Mouse (Mus musculus): ENCODE results near the gene Olfr175-ps1. TPM values are rescaled to one million over a fixed set of nuclear protein-coding genes. Genes with fewer than 3 reads are reported as not detected.

Gene Olfr175-ps1
- not detected in 2 replicates for polyA plus RNA-seq (2014; fragmentation: Nextera tagmentation; extraction: Ambion mirVana)

DNA sequence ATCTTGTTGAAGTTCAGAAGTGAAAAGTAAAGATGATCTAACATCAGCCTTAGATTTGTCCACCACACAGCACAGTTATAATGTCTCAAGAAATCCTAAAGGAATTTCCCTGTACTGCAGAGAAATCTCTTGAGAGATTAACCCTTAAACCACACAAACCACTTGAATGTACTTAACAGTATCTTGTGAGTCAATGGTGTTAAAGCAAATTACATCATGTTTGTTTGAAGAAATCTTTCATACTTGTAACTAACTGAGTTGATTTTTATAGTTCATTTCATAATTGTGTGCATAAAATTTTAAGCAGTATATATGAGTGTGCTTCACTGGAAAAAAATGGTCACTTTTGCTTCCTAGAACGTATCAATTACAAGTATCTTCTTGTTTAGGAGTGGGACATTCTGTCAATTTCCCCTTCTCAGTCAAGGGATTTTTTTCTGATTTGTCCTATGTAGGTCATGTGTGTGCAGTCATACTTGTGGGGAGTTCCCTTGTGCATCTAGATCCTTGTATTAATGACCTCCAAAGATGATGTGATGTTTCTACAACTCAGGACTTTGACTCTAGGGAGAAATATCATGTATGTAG is at the start of gene Olfr175-ps1:
Gene Olfr175-ps1, minus strand, starts transcription at position 51 of the 588 bp plus-strand sequence.
- H3K36me3 ChIP-seq (ENCODE audit: control insufficient read depth, insufficient read depth, low read length) = no peaks in the 10 kb centered on the region
- 84% methylated on average over 1 of the region's 1 CpGs for WGBS
- no peaks in the 10 kb centered on the region for H3K27me3 ChIP-seq (ENCODE audit: control insufficient read depth, insufficient read depth, low read length)
- no peak within 1 kb of the TSS for H3K27ac ChIP-seq (replicated peaks in 1 of 2; ENCODE audit: control insufficient read depth in 1 of 2, insufficient read depth in 1 of 2, low read depth in 2 of 2, low read length in 2 of 2)
- H3K4me3 ChIP-seq (ENCODE audit: control insufficient read depth in 1 of 2, insufficient read depth in 1 of 2, low read depth in 1 of 2, low read length in 2 of 2) = no peak within 1 kb of the TSS
- ATAC-seq (ENCODE audit: insufficient number of reproducible peaks, insufficient read depth, low FRiP score, low read depth) = no peak
- no peak within 1 kb of the TSS for H3K9ac ChIP-seq (ENCODE audit: low read length)
- no peaks in the 10 kb centered on the region for H3K4me1 ChIP-seq (ENCODE audit: control insufficient read depth in 2 of 2, insufficient read depth in 2 of 2, low read length in 2 of 2)
- H3K9me3 ChIP-seq (ENCODE audit: control insufficient read depth, low read length) = no peaks in the 10 kb centered on the region
- H3K4me2 ChIP-seq (ENCODE audit: low read length) = no peak within 1 kb of the TSS

DNA sequence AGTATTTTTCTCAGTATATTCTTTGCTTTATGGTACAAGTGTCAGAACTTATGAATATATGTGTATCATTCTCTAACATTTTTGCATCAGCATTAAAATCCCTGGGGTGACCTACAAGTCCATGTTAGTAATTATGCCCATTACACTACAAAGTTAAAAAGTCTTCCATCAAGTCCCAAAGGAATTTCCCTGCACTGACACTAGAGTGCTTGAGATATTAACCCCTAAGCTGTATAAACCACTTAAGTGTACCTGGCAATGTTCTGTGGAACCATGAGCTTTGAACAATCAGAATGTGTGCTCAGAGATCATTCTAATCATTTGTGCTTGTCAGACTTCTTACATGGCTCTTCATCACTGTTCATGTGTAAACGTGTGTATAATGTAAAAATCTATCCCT is 48.1 kb upstream of the Olfr175-ps1 start, which contains the start of gene Olfr177:
Gene Olfr177, minus strand, starts transcription at position 101 of the 400 bp plus-strand sequence.
- ATAC-seq (ENCODE audit: insufficient number of reproducible peaks, insufficient read depth, low FRiP score, low read depth) = no peak
- Histone ChIP-seq H3K9me3 (ENCODE audit: control insufficient read depth, low read length) (no peaks in the 10 kb centered on the region), H3K27me3 (ENCODE audit: control insufficient read depth, insufficient read depth, low read length) (no peaks in the 10 kb centered on the region), H3K27ac (replicated peaks in 1 of 2; ENCODE audit: control insufficient read depth in 1 of 2, insufficient read depth in 1 of 2, low read depth in 2 of 2, low read length in 2 of 2) (no peak within 1 kb of the TSS), H3K36me3 (ENCODE audit: control insufficient read depth, insufficient read depth, low read length) (no peaks in the 10 kb centered on the region), H3K4me1 (ENCODE audit: control insufficient read depth in 2 of 2, insufficient read depth in 2 of 2, low read length in 2 of 2) (no peaks in the 10 kb centered on the region), H3K4me3 (ENCODE audit: control insufficient read depth in 1 of 2, insufficient read depth in 1 of 2, low read depth in 1 of 2, low read length in 2 of 2) (no peak within 1 kb of the TSS), H3K9ac (ENCODE audit: low read length) (no peak within 1 kb of the TSS), H3K4me2 (ENCODE audit: low read length) (no peak within 1 kb of the TSS)
- WGBS = 34% methylated on average over 1 of the region's 1 CpGs

DNA sequence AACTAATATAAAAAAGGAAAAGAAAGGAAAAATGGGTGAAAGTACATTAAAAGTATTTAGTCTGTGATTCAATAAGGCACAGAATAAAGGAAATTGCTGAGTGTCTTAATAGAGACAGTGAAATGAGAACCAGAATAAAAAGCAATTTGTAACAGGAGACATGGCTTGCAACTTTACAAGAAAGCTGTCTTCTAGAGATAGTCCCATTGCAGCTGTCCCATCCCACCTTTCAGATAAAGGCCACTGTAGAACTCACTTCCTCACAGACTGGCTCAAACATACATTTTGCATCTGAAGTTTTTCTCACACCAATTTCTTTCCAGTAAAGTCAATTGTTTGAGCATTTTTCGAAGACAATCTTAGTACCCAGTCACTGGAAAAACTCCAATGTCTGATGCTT is 34.9 kb upstream of the Olfr175-ps1 start:
- Histone ChIP-seq H3K4me2 (ENCODE audit: low read length) (no peak overlapping the region), H3K9ac (ENCODE audit: low read length) (no peak overlapping the region), H3K9me3 (ENCODE audit: control insufficient read depth, low read length) (no peaks in the 10 kb centered on the region), H3K4me3 (ENCODE audit: control insufficient read depth in 1 of 2, insufficient read depth in 1 of 2, low read depth in 1 of 2, low read length in 2 of 2) (no peak overlapping the region), H3K27me3 (ENCODE audit: control insufficient read depth, insufficient read depth, low read length) (no peaks in the 10 kb centered on the region), H3K4me1 (ENCODE audit: control insufficient read depth in 2 of 2, insufficient read depth in 2 of 2, low read length in 2 of 2) (no peaks in the 10 kb centered on the region), H3K36me3 (ENCODE audit: control insufficient read depth, insufficient read depth, low read length) (no peaks in the 10 kb centered on the region), H3K27ac (replicated peaks in 1 of 2; ENCODE audit: control insufficient read depth in 1 of 2, insufficient read depth in 1 of 2, low read depth in 2 of 2, low read length in 2 of 2) (no peak overlapping the region)
- ATAC-seq (ENCODE audit: insufficient number of reproducible peaks, insufficient read depth, low FRiP score, low read depth) = no peak
- WGBS = 77% methylated on average over 1 of the region's 1 CpGs

DNA sequence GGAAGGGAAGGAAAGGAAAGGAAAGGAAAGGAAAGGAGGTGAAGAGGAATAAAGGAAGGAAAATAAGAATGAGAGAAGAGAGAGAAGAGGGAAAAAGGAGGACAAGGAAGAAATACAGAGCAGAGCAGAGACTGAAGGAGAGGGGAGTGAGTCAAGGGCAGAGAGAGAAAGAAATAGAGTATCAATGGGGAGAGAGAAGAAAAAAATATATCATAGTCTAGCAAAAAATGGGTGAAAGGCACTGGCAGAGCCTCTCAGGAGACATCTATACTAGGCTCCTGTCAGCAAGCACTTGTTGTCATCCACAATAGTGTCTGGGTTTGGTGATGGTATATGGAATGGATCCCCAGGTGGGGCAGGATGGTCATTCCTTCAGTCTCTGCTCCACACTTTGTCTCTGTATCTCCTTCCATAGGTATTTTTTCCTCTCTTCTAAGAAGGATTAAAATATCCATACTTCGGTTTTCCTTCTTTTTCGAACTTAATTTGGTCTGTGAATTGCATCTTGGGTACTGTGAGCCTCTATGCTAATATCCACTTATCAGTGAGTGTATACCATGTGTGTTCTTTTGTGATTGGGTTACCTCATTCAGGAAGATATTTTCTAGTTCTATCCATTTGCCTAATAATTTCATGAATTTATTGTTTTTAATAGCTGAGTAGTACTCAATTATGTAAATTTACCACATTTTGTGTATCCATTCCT is 33.6 kb upstream of the Olfr175-ps1 start:
- H3K27ac ChIP-seq (replicated peaks in 1 of 2; ENCODE audit: control insufficient read depth in 1 of 2, insufficient read depth in 1 of 2, low read depth in 2 of 2, low read length in 2 of 2) = no peak overlapping the region
- H3K36me3 ChIP-seq (ENCODE audit: control insufficient read depth, insufficient read depth, low read length) = no peaks in the 10 kb centered on the region
- no peak for ATAC-seq (ENCODE audit: insufficient number of reproducible peaks, insufficient read depth, low FRiP score, low read depth)
- 86% methylated on average over 2 of the region's 2 CpGs for WGBS
- no peak overlapping the region for H3K4me2 ChIP-seq (ENCODE audit: low read length)
- H3K9ac ChIP-seq (ENCODE audit: low read length) = no peak overlapping the region
- H3K27me3 ChIP-seq (ENCODE audit: control insufficient read depth, insufficient read depth, low read length) = no peaks in the 10 kb centered on the region
- H3K9me3 ChIP-seq (ENCODE audit: control insufficient read depth, low read length) = no peaks in the 10 kb centered on the region
- H3K4me1 ChIP-seq (ENCODE audit: control insufficient read depth in 2 of 2, insufficient read depth in 2 of 2, low read length in 2 of 2) = no peaks in the 10 kb centered on the region
- no peak overlapping the region for H3K4me3 ChIP-seq (ENCODE audit: control insufficient read depth in 1 of 2, insufficient read depth in 1 of 2, low read depth in 1 of 2, low read length in 2 of 2)

DNA sequence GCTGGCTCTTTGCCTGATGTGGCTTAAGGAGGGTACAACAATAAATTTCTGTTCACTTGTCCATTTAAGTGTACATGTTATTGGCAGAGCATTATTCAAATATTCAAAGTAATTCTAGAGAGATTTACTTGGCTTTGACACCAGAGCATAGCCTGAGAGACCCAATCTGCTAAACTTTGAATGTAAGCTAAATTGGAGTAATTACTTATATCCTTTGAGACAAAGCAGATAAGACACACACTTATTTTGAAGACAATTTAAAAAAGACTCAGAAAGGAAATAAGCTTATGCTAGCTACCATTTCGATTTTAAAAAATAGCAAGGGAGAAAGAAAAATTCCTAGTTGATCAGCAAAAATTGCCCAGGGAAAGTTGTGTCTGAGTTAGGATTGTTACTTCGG is 26.4 kb downstream of the Olfr175-ps1 start, which contains the start of gene Olfr173:
Gene Olfr173, minus strand, starts transcription at position 101 of the 400 bp plus-strand sequence.
- 63% methylated on average over 2 of the region's 2 CpGs for WGBS
- Histone ChIP-seq H3K9ac (ENCODE audit: low read length) (no peak within 1 kb of the TSS), H3K4me1 (ENCODE audit: control insufficient read depth in 2 of 2, insufficient read depth in 2 of 2, low read length in 2 of 2) (no peaks in the 10 kb centered on the region), H3K9me3 (ENCODE audit: control insufficient read depth, low read length) (no peaks in the 10 kb centered on the region), H3K4me3 (ENCODE audit: control insufficient read depth in 1 of 2, insufficient read depth in 1 of 2, low read depth in 1 of 2, low read length in 2 of 2) (no peak within 1 kb of the TSS), H3K36me3 (ENCODE audit: control insufficient read depth, insufficient read depth, low read length) (no peaks in the 10 kb centered on the region), H3K4me2 (ENCODE audit: low read length) (no peak within 1 kb of the TSS), H3K27ac (replicated peaks in 1 of 2; ENCODE audit: control insufficient read depth in 1 of 2, insufficient read depth in 1 of 2, low read depth in 2 of 2, low read length in 2 of 2) (no peak within 1 kb of the TSS), H3K27me3 (ENCODE audit: control insufficient read depth, insufficient read depth, low read length) (no peaks in the 10 kb centered on the region)
- ATAC-seq (ENCODE audit: insufficient number of reproducible peaks, insufficient read depth, low FRiP score, low read depth) = no peak

Other genes starting within 250 kb of the Olfr175-ps1 start
- gene Gm813, start 209.8 kb downstream of the Olfr175-ps1 start, polyA plus RNA-seq (2014; fragmentation: Nextera tagmentation; extraction: Ambion mirVana) = not detected in 2 replicates
- not detected in 2 replicates for gene E330017A01Rik, start 188.0 kb downstream of the Olfr175-ps1 start, polyA plus RNA-seq (2014; fragmentation: Nextera tagmentation; extraction: Ambion mirVana)
- 38.4 and 41.3 TPM in 2 replicates for gene Cpox, start 156.5 kb downstream of the Olfr175-ps1 start, polyA plus RNA-seq (2014; fragmentation: Nextera tagmentation; extraction: Ambion mirVana)
- not detected in 2 replicates for gene Gpr15, start 107.7 kb downstream of the Olfr175-ps1 start, polyA plus RNA-seq (2014; fragmentation: Nextera tagmentation; extraction: Ambion mirVana)
- gene Cldnd1, start 98.9 kb downstream of the Olfr175-ps1 start, polyA plus RNA-seq (2014; fragmentation: Nextera tagmentation; extraction: Ambion mirVana) = 106 and 111 TPM in 2 replicates
- not detected in 2 replicates for gene Olfr172, start 63.6 kb downstream of the Olfr175-ps1 start, polyA plus RNA-seq (2014; fragmentation: Nextera tagmentation; extraction: Ambion mirVana)
- gene Olfr173, start 26.5 kb downstream of the Olfr175-ps1 start, polyA plus RNA-seq (2014; fragmentation: Nextera tagmentation; extraction: Ambion mirVana) = not detected in 2 replicates
- not detected in 2 replicates for gene Olfr177, start 48.0 kb upstream of the Olfr175-ps1 start, polyA plus RNA-seq (2014; fragmentation: Nextera tagmentation; extraction: Ambion mirVana)
- gene Olfr178, start 65.3 kb upstream of the Olfr175-ps1 start, polyA plus RNA-seq (2014; fragmentation: Nextera tagmentation; extraction: Ambion mirVana) = not detected in 2 replicates
- not detected in 2 replicates for gene Olfr181, start 102.0 kb upstream of the Olfr175-ps1 start, polyA plus RNA-seq (2014; fragmentation: Nextera tagmentation; extraction: Ambion mirVana)
- not detected in 2 replicates for gene Olfr180, start 102.6 kb upstream of the Olfr175-ps1 start, polyA plus RNA-seq (2014; fragmentation: Nextera tagmentation; extraction: Ambion mirVana)
- gene Olfr183, start 168.6 kb upstream of the Olfr175-ps1 start, polyA plus RNA-seq (2014; fragmentation: Nextera tagmentation; extraction: Ambion mirVana) = not detected in 2 replicates
- not detected in 2 replicates for gene Olfr186, start 203.5 kb upstream of the Olfr175-ps1 start, polyA plus RNA-seq (2014; fragmentation: Nextera tagmentation; extraction: Ambion mirVana)
- gene Olfr187, start 213.0 kb upstream of the Olfr175-ps1 start, polyA plus RNA-seq (2014; fragmentation: Nextera tagmentation; extraction: Ambion mirVana) = not detected in 2 replicates